Mouse (Mus musculus) stomach, embryonic 16.5 days (tissue): Measurements from ENCODE around the gene Guk1. TPM values are rescaled to one million over a fixed set of nuclear protein-coding genes. Genes with fewer than 3 reads are reported as not detected.

Source experiments
- ATAC-seq: fragments of 200-750 bp; cut with Nextera tagmentation; 2 replicates; pipeline ENCODE4 v1.8.0; 2017; ENCODE audit warnings: moderate number of reproducible peaks, moderate TSS enrichment; ENCODE audit not compliant: insufficient read depth, low FRiP score
- H3K27ac ChIP-seq: fragments of 300-500 bp; sonication (generic); 2 replicates; pipeline ENCODE4 v1.5.1; 2014; ENCODE audit warnings: low read length
- H3K27me3 ChIP-seq: fragments of 300-500 bp; sonication (generic); 2 replicates; pipeline ENCODE4 v1.6.1; 2014; ENCODE audit warnings: low read length, control low read depth, mixed read lengths; ENCODE audit not compliant: control insufficient read depth, insufficient read depth
- H3K36me3 ChIP-seq: fragments of 300-500 bp; sonication (generic); 2 replicates; pipeline ENCODE4 v1.6.1; 2014; ENCODE audit warnings: low read length; ENCODE audit not compliant: control insufficient read depth, insufficient read depth
- H3K4me1 ChIP-seq: fragments of 300-500 bp; sonication (generic); 2 replicates; pipeline ENCODE4 v1.6.1; 2014; ENCODE audit warnings: low read length, control low read depth, mixed read lengths; ENCODE audit not compliant: control insufficient read depth, insufficient read depth
- H3K4me2 ChIP-seq: fragments of 300-500 bp; sonication (generic); 2 replicates; pipeline ENCODE4 v1.6.1; 2014; ENCODE audit warnings: low read depth, low read length, mixed read lengths
- H3K4me3 ChIP-seq: fragments of 300-500 bp; sonication (generic); replicated peaks from 2 replicates; pipeline ENCODE4 v1.5.1; 2014; ENCODE audit warnings: mild to moderate bottlenecking, low read length
- H3K9ac ChIP-seq: fragments of 300-500 bp; sonication (generic); 2 replicates; pipeline ENCODE4 v1.6.1; 2014; ENCODE audit warnings: low read length
- H3K9me3 ChIP-seq: fragments of 300-500 bp; sonication (generic); replicated peaks from 2 replicates; pipeline ENCODE4 v1.6.1; 2016; ENCODE audit warnings: low read length, control low read depth; ENCODE audit not compliant: control insufficient read depth
- WGBS: fragments of 180-500 bp; shearing (Covaris S2); extraction: QIAGEN DNeasy Blood & Tissue Kit; methylation state at CpG from one replicate; pipeline ENCODE4 v1.1.7; 2014; 5-methylcytosine and 5-hydroxymethylcytosine counted together
- polyA plus RNA-seq: library from polyadenylated mRNA; unstranded; fragments of >200 nt; fragmentation: Nextera tagmentation; extraction: Ambion mirVana; gene quantifications from 2 replicates; pipeline ENCODE4 v1.2.1, GENCODE M21; 2015

Guk1 gene
- polyA plus RNA-seq, 1 experiment from 2014 or later, result 128 TPM

GRCm38 (mm10) chr11:59162443-59163254 is 29.4 kb downstream of the Guk1 start:
- 50% methylated on average over 9 of the region's 9 CpGs for WGBS
- peak overlapping the region; percentile 77 for H3K27ac ChIP-seq
- peak overlapping the region; percentile 73 for H3K9ac ChIP-seq
- H3K27me3 ChIP-seq, result no peaks in the 10 kb centered on the region
- no peak for ATAC-seq
- peaks cover 12% of the 10 kb centered on the region for H3K4me1 ChIP-seq
- H3K4me2 ChIP-seq, result peak overlapping the region; percentile 75
- H3K36me3 ChIP-seq, result peaks cover 6% of the 10 kb centered on the region; the same call in 1 of the 2 replicates
- H3K4me3 ChIP-seq, result peak overlapping the region; percentile 70
- H3K9me3 ChIP-seq, result no peaks in the 10 kb centered on the region

GRCm38 (mm10) chr11:59161398-59161797 is 30.6 kb downstream of the Guk1 start:
- 66% methylated on average over 5 of the region's 5 CpGs for WGBS
- no peak overlapping the region for H3K27ac ChIP-seq
- no peak overlapping the region for H3K4me2 ChIP-seq
- no peak overlapping the region for H3K9ac ChIP-seq
- peaks cover 6% of the 10 kb centered on the region; the same call in 1 of the 2 replicates for H3K36me3 ChIP-seq
- peaks cover 12% of the 10 kb centered on the region for H3K4me1 ChIP-seq
- H3K27me3 ChIP-seq, result no peaks in the 10 kb centered on the region
- no peak overlapping the region for H3K4me3 ChIP-seq
- no peak for ATAC-seq
- H3K9me3 ChIP-seq, result no peaks in the 10 kb centered on the region

- no peaks in the 10 kb centered on the region for H3K9me3 ChIP-seq
- no peak for ATAC-seq
- WGBS, result 85% methylated on average over 4 of the region's 4 CpGs
Measured at GRCm38 (mm10) chr11:59159558-59159957, 32.5 kb downstream of the Guk1 start.

GRCm38 (mm10) chr11:59159099-59159498 is 32.9 kb downstream of the Guk1 start:
- 94% methylated on average over 13 of the region's 13 CpGs for WGBS
- Histone ChIP-seq H3K4me3 (no peak overlapping the region), H3K9me3 (no peaks in the 10 kb centered on the region), H3K36me3 (peaks cover 6% of the 10 kb centered on the region; the same call in 1 of the 2 replicates), H3K27me3 (no peaks in the 10 kb centered on the region), H3K4me1 (peaks cover 9% of the 10 kb centered on the region), H3K4me2 (no peak overlapping the region), H3K9ac (no peak overlapping the region), H3K27ac (no peak overlapping the region)
- ATAC-seq, result no peak

More at GRCm38 (mm10) chr11:59159558-59159957, 32.5 kb downstream of the Guk1 start:
- Histone ChIP-seq H3K9ac (no peak overlapping the region), H3K4me2 (no peak overlapping the region), H3K27ac (no peak overlapping the region), H3K4me3 (no peak overlapping the region), H3K36me3 (peaks cover 6% of the 10 kb centered on the region; the same call in 1 of the 2 replicates), H3K4me1 (peaks cover 12% of the 10 kb centered on the region), H3K27me3 (no peaks in the 10 kb centered on the region)

- H3K4me2 ChIP-seq, result no peak overlapping the region
- H3K4me1 ChIP-seq, result no peaks in the 10 kb centered on the region
- no peak overlapping the region for H3K27ac ChIP-seq
- peaks cover 6% of the 10 kb centered on the region; the same call in 1 of the 2 replicates for H3K36me3 ChIP-seq
- H3K27me3 ChIP-seq, result no peaks in the 10 kb centered on the region
- 88% methylated on average over 5 of the region's 5 CpGs for WGBS
- H3K9ac ChIP-seq, result no peak overlapping the region
- no peak overlapping the region for H3K4me3 ChIP-seq
- no peak for ATAC-seq
- no peaks in the 10 kb centered on the region for H3K9me3 ChIP-seq
Measured at GRCm38 (mm10) chr11:59155900-59156299, 36.1 kb downstream of the Guk1 start.

- H3K27ac ChIP-seq, result no peak overlapping the region
Measured at GRCm38 (mm10) chr11:59154220-59154619, 37.8 kb downstream of the Guk1 start.

GRCm38 (mm10) chr11:59151729-59152128 is 40.3 kb downstream of the Guk1 start:
- Histone ChIP-seq H3K9me3 (no peaks in the 10 kb centered on the region), H3K27ac (no peak overlapping the region)
- 36% methylated on average over 3 of the region's 3 CpGs for WGBS

More at GRCm38 (mm10) chr11:59154220-59154619, 37.8 kb downstream of the Guk1 start:
- Histone ChIP-seq H3K27me3 (no peaks in the 10 kb centered on the region), H3K4me1 (no peaks in the 10 kb centered on the region), H3K4me3 (no peak overlapping the region), H3K36me3 (peaks cover 6% of the 10 kb centered on the region; the same call in 1 of the 2 replicates), H3K9me3 (no peaks in the 10 kb centered on the region), H3K9ac (no peak overlapping the region), H3K4me2 (no peak overlapping the region)
- ATAC-seq, result no peak
- 69% methylated on average over 7 of the region's 7 CpGs for WGBS

GRCm38 (mm10) chr11:59149302-59149701 is 42.7 kb downstream of the Guk1 start:
- ATAC-seq, result no peak
- H3K9me3 ChIP-seq, result no peaks in the 10 kb centered on the region
- H3K27ac ChIP-seq, result no peak overlapping the region
- no peak overlapping the region for H3K4me3 ChIP-seq
- no peak overlapping the region for H3K4me2 ChIP-seq
- H3K27me3 ChIP-seq, result no peaks in the 10 kb centered on the region
- no peaks in the 10 kb centered on the region for H3K36me3 ChIP-seq
- no peaks in the 10 kb centered on the region for H3K4me1 ChIP-seq
- H3K9ac ChIP-seq, result no peak overlapping the region
- 36% methylated on average over 3 of the region's 3 CpGs for WGBS

More at GRCm38 (mm10) chr11:59151729-59152128, 40.3 kb downstream of the Guk1 start:
- Histone ChIP-seq H3K4me2 (no peak overlapping the region), H3K4me1 (no peaks in the 10 kb centered on the region), H3K9ac (no peak overlapping the region), H3K4me3 (no peak overlapping the region), H3K36me3 (no peaks in the 10 kb centered on the region), H3K27me3 (no peaks in the 10 kb centered on the region)
- ATAC-seq, result no peak

GRCm38 (mm10) chr11:59142962-59143361 is 49.0 kb downstream of the Guk1 start:
- no peaks in the 10 kb centered on the region for H3K9me3 ChIP-seq
- no peak for ATAC-seq
- no peaks in the 10 kb centered on the region for H3K4me1 ChIP-seq
- no peak overlapping the region for H3K4me2 ChIP-seq
- 83% methylated on average over 5 of the region's 5 CpGs for WGBS
- H3K27me3 ChIP-seq, result no peaks in the 10 kb centered on the region; the same call in 1 of the 2 replicates
- no peaks in the 10 kb centered on the region for H3K36me3 ChIP-seq
- no peak overlapping the region for H3K4me3 ChIP-seq
- no peak overlapping the region for H3K27ac ChIP-seq
- H3K9ac ChIP-seq, result no peak overlapping the region
